Mouse (Mus musculus) natural killer cell, adult 2 months (primary cell): Measurements from ENCODE around the gene Klhdc7b.

Experiments used
- DNase-seq, 2 experiments: peaks; one replicate each; pipeline ENCODE4 v3.0.0; 2022; ENCODE audit warnings: low spot score in 2 of 2

Klhdc7b gene

GRCm38 (mm10) chr15:89374801-89375534 lies 9.7 kb upstream of the Klhdc7b start:
- DNase-seq: no peak

- DNase-seq: no peak
These were observed 8.7 kb upstream of the Klhdc7b start for GRCm38 (mm10) chr15:89376040-89376439.

GRCm38 (mm10) chr15:89376957-89377356 lies 7.8 kb upstream of the Klhdc7b start, which contains the start of gene Tymp:
Gene Tymp, minus strand, starts transcription at chr15:89377039.
- no peak for DNase-seq

- DNase-seq: no peak
These were observed 7.4 kb upstream of the Klhdc7b start for GRCm38 (mm10) chr15:89377362-89377761.

GRCm38 (mm10) chr15:89377938-89378828 lies 6.5 kb upstream of the Klhdc7b start:
- no peak for DNase-seq

GRCm38 (mm10) chr15:89378831-89379401 lies 5.8 kb upstream of the Klhdc7b start, which contains the start of gene Odf3b:
Gene Odf3b, minus strand, starts transcription at chr15:89379282.
- no peak for DNase-seq

- no peak for DNase-seq
These were observed 5.3 kb upstream of the Klhdc7b start for GRCm38 (mm10) chr15:89379429-89379828.

GRCm38 (mm10) chr15:89387127-89387526 lies 2.4 kb downstream of the Klhdc7b start:
- no peak for DNase-seq

GRCm38 (mm10) chr15:89390081-89390480 lies 5.4 kb downstream of the Klhdc7b start:
- DNase-seq: no peak

- no peak for DNase-seq
These were observed 12.2 kb downstream of the Klhdc7b start for GRCm38 (mm10) chr15:89396883-89397282.

- no peak for DNase-seq
These were observed 13.4 kb downstream of the Klhdc7b start for GRCm38 (mm10) chr15:89398146-89398545.

- no peak for DNase-seq
These were observed 15.0 kb downstream of the Klhdc7b start for GRCm38 (mm10) chr15:89399716-89400115.

GRCm38 (mm10) chr15:89402471-89402870 lies 17.8 kb downstream of the Klhdc7b start:
- DNase-seq: no peak

GRCm38 (mm10) chr15:89404831-89405623 lies 20.3 kb downstream of the Klhdc7b start:
- no peak for DNase-seq

- no peak for DNase-seq
These were observed 22.0 kb downstream of the Klhdc7b start for GRCm38 (mm10) chr15:89406691-89407090.

- DNase-seq: no peak
These were observed 25.4 kb downstream of the Klhdc7b start, which contains the start of gene Syce3 for GRCm38 (mm10) chr15:89410118-89410517. Gene Syce3, minus strand, starts transcription at chr15:89410503.

GRCm38 (mm10) chr15:89415282-89415681 lies 30.6 kb downstream of the Klhdc7b start:
- no peak for DNase-seq

GRCm38 (mm10) chr15:89421938-89422337 lies 37.2 kb downstream of the Klhdc7b start:
- no peak for DNase-seq

GRCm38 (mm10) chr15:89424621-89425020 lies 39.9 kb downstream of the Klhdc7b start:
- DNase-seq: no peak

GRCm38 (mm10) chr15:89425711-89426121 lies 41.0 kb downstream of the Klhdc7b start, which contains the start of gene Cpt1b:
Gene Cpt1b, minus strand, starts transcription at chr15:89425863.
- no peak for DNase-seq

GRCm38 (mm10) chr15:89426716-89427115 lies 42.0 kb downstream of the Klhdc7b start:
- DNase-seq: no peak
